Mouse (Mus musculus) cerebellum, adult 2 months (tissue): ENCODE measurements around the gene Rtl5. TPM values are rescaled to one million over a fixed set of nuclear protein-coding genes. Genes with fewer than 3 reads are reported as not detected.

Experiments used
- DNase-seq, 2 experiments: peaks; one replicate each; pipeline ENCODE4 v3.0.0; 2021
- H3K27ac ChIP-seq: fragments of 200-500 bp; 2 replicates; pipeline ENCODE4 v1.5.1; 2012; ENCODE audit warnings: low read length, control low read depth, inconsistent platforms; ENCODE audit not compliant: insufficient read depth
- H3K27me3 ChIP-seq: fragments of 200-500 bp; 2 replicates; pipeline ENCODE4 v1.6.1; 2012; ENCODE audit warnings: inconsistent platforms, mild to moderate bottlenecking, low read length, moderate library complexity; ENCODE audit not compliant: control insufficient read depth, insufficient read depth
- H3K4me1 ChIP-seq: fragments of 200-500 bp; 2 replicates; pipeline ENCODE4 v1.6.1; 2011; ENCODE audit warnings: low read length; ENCODE audit not compliant: control insufficient read depth, insufficient read depth
- H3K4me3 ChIP-seq: fragments of 200-500 bp; replicated peaks from 2 replicates; pipeline ENCODE3; 2011; ENCODE audit warnings: mild to moderate bottlenecking, low read depth, low read length, control low read depth; ENCODE audit not compliant: insufficient read depth
- CTCF ChIP-seq: fragments of 200-500 bp; IDR thresholded peaks from 2 replicates; pipeline ENCODE4 v1.5.1; 2011; ENCODE audit warnings: low read depth, mild to moderate bottlenecking, control low read depth, low read length, moderate library complexity, borderline replicate concordance; ENCODE audit not compliant: insufficient read depth
- POLR2A ChIP-seq: fragments of 200-500 bp; IDR thresholded peaks from 2 replicates; pipeline ENCODE4 v1.6.1; 2011; ENCODE audit warnings: low read length, control low read depth, borderline replicate concordance; ENCODE audit not compliant: insufficient read depth
- WGBS: fragments of 180-500 bp; shearing (Covaris S2); methylation state at CpG from one replicate; pipeline ENCODE4 v1.1.7; 2018; 5-methylcytosine and 5-hydroxymethylcytosine counted together
- polyA plus RNA-seq: library from polyadenylated mRNA; depleted of rRNA; stranded (reverse); fragments of >200 nt; gene quantifications from 2 replicates; pipeline ENCODE4 v1.2.3, GENCODE M21; 2012

Gene Rtl5
- polyA plus RNA-seq, 1 experiment = 16.1 TPM

GRCm38 (mm10) chrX:102041562-102041961 lies 29.5 kb downstream of the Rtl5 start:
- H3K27ac ChIP-seq = no peak overlapping the region
- H3K4me3 ChIP-seq = no peak overlapping the region
- 24% methylated on average over 7 of the region's 7 CpGs for WGBS
- TF ChIP-seq POLR2A (no peak), CTCF (no peak)
- peak; percentile 31 to 71 for DNase-seq
- peaks cover 15% of the 10 kb centered on the region for H3K4me1 ChIP-seq
- H3K27me3 ChIP-seq = no peaks in the 10 kb centered on the region

DNA sequence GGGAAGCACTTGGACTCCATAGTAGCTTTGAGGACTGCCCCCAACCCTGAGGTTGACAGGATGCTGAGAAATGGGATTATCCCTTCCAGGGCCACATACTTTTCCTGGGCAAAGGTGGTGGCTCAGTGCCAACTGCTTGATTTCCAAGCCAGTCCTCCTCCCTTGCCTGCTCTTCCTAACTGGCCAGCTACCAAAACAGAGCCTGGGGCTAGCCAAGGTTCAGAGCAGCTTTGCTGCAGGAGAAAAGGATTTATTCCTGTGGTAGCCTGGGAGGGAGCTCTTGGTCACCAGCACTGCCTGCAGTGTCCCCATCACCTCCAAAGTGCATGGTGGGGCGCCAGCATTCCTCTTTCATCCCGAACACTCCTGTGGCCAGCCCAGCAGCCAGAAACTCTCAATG lies 33.6 kb downstream of the Rtl5 start:
- no peaks in the 10 kb centered on the region for H3K27me3 ChIP-seq
- TF ChIP-seq CTCF = peak; percentile 13; the same call in 1 of the 2 replicates
- no peak for TF ChIP-seq POLR2A
- H3K4me3 ChIP-seq = no peak overlapping the region
- DNase-seq = peak; percentile 63 to 83
- no peak overlapping the region for H3K27ac ChIP-seq
- H3K4me1 ChIP-seq = peaks cover 15% of the 10 kb centered on the region
- 13% methylated on average over 2 of the region's 2 CpGs for WGBS

- peaks cover 12% of the 10 kb centered on the region for H3K4me1 ChIP-seq
- 78% methylated on average over 3 of the region's 3 CpGs for WGBS
- no peak overlapping the region for H3K27ac ChIP-seq
- no peaks in the 10 kb centered on the region for H3K27me3 ChIP-seq
- no peak for DNase-seq
- TF ChIP-seq POLR2A = no peak
- H3K4me3 ChIP-seq = no peak overlapping the region
Observed at GRCm38 (mm10) chrX:102036866-102037361, 34.2 kb downstream of the Rtl5 start.

GRCm38 (mm10) chrX:102035671-102036070 lies 35.4 kb downstream of the Rtl5 start:
- WGBS = 83% methylated on average over 3 of the region's 3 CpGs
- H3K4me3 ChIP-seq = no peak overlapping the region
- no peak for TF ChIP-seq POLR2A
- TF ChIP-seq CTCF = no peak
- H3K27ac ChIP-seq = no peak overlapping the region
- H3K4me1 ChIP-seq = peaks cover 10% of the 10 kb centered on the region
- DNase-seq = no peak
- no peaks in the 10 kb centered on the region for H3K27me3 ChIP-seq

GRCm38 (mm10) chrX:102033566-102033965 lies 37.5 kb downstream of the Rtl5 start:
- peaks cover 10% of the 10 kb centered on the region for H3K4me1 ChIP-seq
- H3K27me3 ChIP-seq = no peaks in the 10 kb centered on the region
- no peak overlapping the region for H3K4me3 ChIP-seq
- no peak for DNase-seq
- H3K27ac ChIP-seq = no peak overlapping the region
- WGBS = 80% methylated on average over 2 of the region's 2 CpGs
- TF ChIP-seq CTCF = no peak
- TF ChIP-seq POLR2A = no peak

GRCm38 (mm10) chrX:102032431-102032830 lies 38.7 kb downstream of the Rtl5 start:
- H3K27me3 ChIP-seq = no peaks in the 10 kb centered on the region
- H3K4me3 ChIP-seq = no peak overlapping the region
- no peak overlapping the region for H3K27ac ChIP-seq
- TF ChIP-seq POLR2A (no peak), CTCF (no peak)
- no peak for DNase-seq
- 64% methylated on average over 8 of the region's 8 CpGs for WGBS
- H3K4me1 ChIP-seq = peaks cover 7% of the 10 kb centered on the region

DNA sequence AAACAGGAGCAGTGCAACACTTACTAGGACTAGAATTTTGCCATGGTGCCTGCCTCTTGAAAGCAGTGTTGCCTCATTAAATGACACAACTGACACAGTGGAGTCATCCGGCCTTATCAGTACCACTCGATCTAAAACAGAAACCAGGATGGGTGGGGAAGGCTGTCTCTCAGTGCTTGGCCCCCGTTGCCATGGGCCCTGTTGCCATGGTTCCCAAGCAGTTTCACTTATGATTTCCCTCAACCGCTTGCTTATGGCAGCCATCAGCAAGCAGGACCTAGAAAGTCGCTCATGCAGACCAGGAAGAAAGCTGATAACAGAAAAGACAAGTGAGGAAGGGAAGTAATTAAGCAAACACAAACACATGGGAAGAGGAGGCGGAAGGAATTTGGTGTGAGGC lies 39.3 kb downstream of the Rtl5 start:
- H3K27me3 ChIP-seq = no peaks in the 10 kb centered on the region
- DNase-seq = no peak
- WGBS = 66% methylated on average over 6 of the region's 6 CpGs
- H3K4me3 ChIP-seq = no peak overlapping the region
- H3K27ac ChIP-seq = no peak overlapping the region
- peaks cover 2% of the 10 kb centered on the region; the same call in 1 of the 2 replicates for H3K4me1 ChIP-seq
- TF ChIP-seq POLR2A (no peak), CTCF (no peak)

- Histone ChIP-seq H3K4me1 (peaks cover 4% of the 10 kb centered on the region; the same call in 1 of the 2 replicates), H3K4me3 (no peak overlapping the region), H3K27me3 (no peaks in the 10 kb centered on the region), H3K27ac (no peak overlapping the region)
- 88% methylated on average over 3 of the region's 3 CpGs for WGBS
- no peak for DNase-seq
- no peak for TF ChIP-seq POLR2A
- no peak for TF ChIP-seq CTCF
Observed at GRCm38 (mm10) chrX:102024976-102025375, 46.1 kb downstream of the Rtl5 start.
